Mouse (Mus musculus) megakaryocyte, embryonic 14.5 days (primary cell): ENCODE data around the gene Cacna1b.

Source experiments
- FLI1 ChIP-seq: IDR thresholded peaks from 2 replicates; pipeline ENCODE4 v1.6.1; 2012; ENCODE audit warnings: low read length, inconsistent platforms, mixed read lengths
- GATA1 ChIP-seq: IDR thresholded peaks from 3 replicates; pipeline ENCODE4 v1.6.1; 2012; ENCODE audit warnings: mixed read lengths, low read length, inconsistent platforms, borderline replicate concordance

- TF ChIP-seq GATA1 (no peak), FLI1 (no peak)
Measured at GRCm38 (mm10) chr2:24664678-24665257, 98.2 kb downstream of the Cacna1b start.
